Mouse (Mus musculus): ENCODE results near the gene Slamf9. TPM values are rescaled to one million over a fixed set of nuclear protein-coding genes. Genes with fewer than 3 reads are reported as not detected.

The Slamf9 gene
- polyA plus RNA-seq, 1 experiment from 2014 or later = 5.3 TPM

GRCm38 (mm10) chr1:172507001-172507400 lies 31.8 kb downstream of the Slamf9 start:
- Histone ChIP-seq H3K4me2 (replicated peaks; ENCODE audit: low read depth, low read length) (no peak overlapping the region), H3K9ac (replicated peaks; ENCODE audit: low read depth) (no peak overlapping the region), H3K36me3 (ENCODE audit: insufficient read depth, low read length) (peaks cover 32% of the 10 kb centered on the region), H3K4me3 (ENCODE audit: low read depth, low read length) (no peak overlapping the region), H3K9me3 (ENCODE audit: low read length) (no peaks in the 10 kb centered on the region), H3K27ac (ENCODE audit: low read length) (no peak overlapping the region), H3K27me3 (replicated peaks; ENCODE audit: insufficient read depth, low read length) (no peaks in the 10 kb centered on the region), H3K4me1 (ENCODE audit: insufficient read depth, low read depth, low read length) (peaks cover 30% of the 10 kb centered on the region)
- no peak for TF ChIP-seq CTCF (IDR thresholded peaks at IDR 0.05)
- no peak for TF ChIP-seq EP300 (IDR thresholded peaks at IDR 0.05)
- DNase-seq (ENCODE audit: low spot score) (peak; percentile 81), ATAC-seq (peak; percentile 5; the same call in 1 of the 2 replicates)
- WGBS = 29% methylated on average over 5 of the region's 5 CpGs

- DNase-seq (ENCODE audit: low spot score) = no peak
- Histone ChIP-seq H3K4me1 (ENCODE audit: insufficient read depth, low read depth, low read length) (peaks cover 24% of the 10 kb centered on the region), H3K9ac (replicated peaks; ENCODE audit: low read depth) (no peak overlapping the region), H3K27me3 (replicated peaks; ENCODE audit: insufficient read depth, low read length) (no peaks in the 10 kb centered on the region), H3K27ac (ENCODE audit: low read length) (peak overlapping the region; percentile 32), H3K36me3 (ENCODE audit: insufficient read depth, low read length) (peaks cover 32% of the 10 kb centered on the region), H3K9me3 (ENCODE audit: low read length) (no peaks in the 10 kb centered on the region), H3K4me3 (ENCODE audit: low read depth, low read length) (no peak overlapping the region), H3K4me2 (replicated peaks; ENCODE audit: low read depth, low read length) (no peak overlapping the region)
- ATAC-seq = no peak
- WGBS = 85% methylated on average over 3 of the region's 3 CpGs
- no peak for TF ChIP-seq EP300 (IDR thresholded peaks at IDR 0.05)
- TF ChIP-seq CTCF (IDR thresholded peaks at IDR 0.05) = no peak
Measured at GRCm38 (mm10) chr1:172507701-172508100, 32.5 kb downstream of the Slamf9 start.

DNA sequence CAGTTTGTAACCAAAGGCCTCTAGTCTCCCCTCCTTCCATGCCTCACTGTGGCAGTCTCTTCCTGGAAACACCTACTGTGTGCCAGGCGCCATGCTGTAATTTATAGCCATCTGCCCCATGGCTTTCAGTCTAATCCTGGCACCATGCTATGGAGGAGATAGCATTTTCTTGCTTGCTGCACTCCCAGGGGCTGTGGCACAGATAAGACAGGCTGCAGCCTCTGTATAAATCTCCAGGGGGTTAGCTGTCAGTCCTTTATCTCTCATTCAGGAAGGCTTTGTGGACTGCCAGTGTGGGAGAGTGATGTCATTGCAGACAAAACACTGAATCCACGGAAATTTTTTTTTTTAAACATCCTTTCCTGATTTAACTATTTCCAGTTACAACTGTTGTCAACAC lies 33.0 kb downstream of the Slamf9 start:
- H3K4me3 ChIP-seq (ENCODE audit: low read depth, low read length) = no peak overlapping the region
- TF ChIP-seq CTCF (IDR thresholded peaks at IDR 0.05) (no peak), EP300 (IDR thresholded peaks at IDR 0.05) (no peak)
- peaks cover 25% of the 10 kb centered on the region for H3K4me1 ChIP-seq (ENCODE audit: insufficient read depth, low read depth, low read length)
- H3K4me2 ChIP-seq (replicated peaks; ENCODE audit: low read depth, low read length) = no peak overlapping the region
- H3K9me3 ChIP-seq (ENCODE audit: low read length) = no peaks in the 10 kb centered on the region
- no peak overlapping the region for H3K9ac ChIP-seq (replicated peaks; ENCODE audit: low read depth)
- H3K36me3 ChIP-seq (ENCODE audit: insufficient read depth, low read length) = peaks cover 32% of the 10 kb centered on the region
- H3K27ac ChIP-seq (ENCODE audit: low read length) = peak overlapping the region; percentile 32; the same call in 1 of the 2 replicates
- WGBS = 50% methylated on average over 2 of the region's 2 CpGs
- no peak for DNase-seq (ENCODE audit: low spot score)
- ATAC-seq = no peak
- no peaks in the 10 kb centered on the region for H3K27me3 ChIP-seq (replicated peaks; ENCODE audit: insufficient read depth, low read length)

- Histone ChIP-seq H3K9me3 (ENCODE audit: low read length) (no peaks in the 10 kb centered on the region), H3K4me2 (replicated peaks; ENCODE audit: low read depth, low read length) (no peak overlapping the region), H3K27me3 (replicated peaks; ENCODE audit: insufficient read depth, low read length) (no peaks in the 10 kb centered on the region), H3K9ac (replicated peaks; ENCODE audit: low read depth) (no peak overlapping the region), H3K27ac (ENCODE audit: low read length) (peak overlapping the region; percentile 72; the same call in 1 of the 2 replicates), H3K36me3 (ENCODE audit: insufficient read depth, low read length) (peaks cover 32% of the 10 kb centered on the region), H3K4me3 (ENCODE audit: low read depth, low read length) (no peak overlapping the region), H3K4me1 (ENCODE audit: insufficient read depth, low read depth, low read length) (peaks cover 30% of the 10 kb centered on the region)
- TF ChIP-seq EP300 (IDR thresholded peaks at IDR 0.05) (no peak), CTCF (IDR thresholded peaks at IDR 0.05) (no peak)
- no peak for ATAC-seq
- WGBS = 57% methylated on average over 5 of the region's 5 CpGs
- DNase-seq (ENCODE audit: low spot score) = no peak
Measured at GRCm38 (mm10) chr1:172509235-172509634, 34.1 kb downstream of the Slamf9 start.

DNA sequence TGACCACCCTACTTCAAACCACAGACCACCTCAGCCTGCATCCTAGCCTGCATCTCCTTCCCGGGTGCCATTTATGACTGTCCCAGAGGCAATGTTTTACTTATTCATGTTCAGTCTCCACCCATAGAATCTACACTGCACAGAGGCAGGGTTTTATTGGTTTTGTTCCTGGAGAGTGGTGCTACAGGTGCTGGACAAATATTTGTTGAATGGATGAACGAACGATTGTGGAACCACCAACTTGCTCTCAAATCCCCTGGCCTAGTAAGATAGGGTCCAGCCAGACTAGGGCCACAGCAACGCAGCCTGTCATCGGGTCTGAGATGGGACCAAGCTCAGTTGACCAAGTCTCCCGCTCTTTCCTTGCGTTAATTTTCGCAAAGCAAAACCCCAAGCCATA lies 34.8 kb downstream of the Slamf9 start:
- H3K36me3 ChIP-seq (ENCODE audit: insufficient read depth, low read length) = peaks cover 29% of the 10 kb centered on the region
- TF ChIP-seq CTCF (IDR thresholded peaks at IDR 0.05) = no peak
- peak; percentile 44; the same call in 1 of the 2 replicates for TF ChIP-seq EP300 (IDR thresholded peaks at IDR 0.05)
- no peak overlapping the region for H3K9ac ChIP-seq (replicated peaks; ENCODE audit: low read depth)
- H3K9me3 ChIP-seq (ENCODE audit: low read length) = no peaks in the 10 kb centered on the region
- no peaks in the 10 kb centered on the region for H3K27me3 ChIP-seq (replicated peaks; ENCODE audit: insufficient read depth, low read length)
- peak; percentile 80 for DNase-seq (ENCODE audit: low spot score)
- WGBS = 51% methylated on average over 8 of the region's 8 CpGs
- H3K4me2 ChIP-seq (replicated peaks; ENCODE audit: low read depth, low read length) = peak overlapping the region; percentile 25; the same call in 1 of the 2 replicates
- H3K4me3 ChIP-seq (ENCODE audit: low read depth, low read length) = no peak overlapping the region
- H3K27ac ChIP-seq (ENCODE audit: low read length) = peak overlapping the region; percentile 72
- peak; percentile 39 for ATAC-seq
- peaks cover 30% of the 10 kb centered on the region for H3K4me1 ChIP-seq (ENCODE audit: insufficient read depth, low read depth, low read length)

GRCm38 (mm10) chr1:172510421-172510972 lies 35.3 kb downstream of the Slamf9 start:
- DNase-seq (ENCODE audit: low spot score) (peak; percentile 77), ATAC-seq (peak; percentile 58)
- Histone ChIP-seq H3K4me3 (ENCODE audit: low read depth, low read length) (no peak overlapping the region), H3K9me3 (ENCODE audit: low read length) (no peaks in the 10 kb centered on the region), H3K9ac (replicated peaks; ENCODE audit: low read depth) (no peak overlapping the region), H3K36me3 (ENCODE audit: insufficient read depth, low read length) (peaks cover 24% of the 10 kb centered on the region), H3K27me3 (replicated peaks; ENCODE audit: insufficient read depth, low read length) (no peaks in the 10 kb centered on the region), H3K27ac (ENCODE audit: low read length) (peak overlapping the region; percentile 72), H3K4me1 (ENCODE audit: insufficient read depth, low read depth, low read length) (peaks cover 26% of the 10 kb centered on the region), H3K4me2 (replicated peaks; ENCODE audit: low read depth, low read length) (peak overlapping the region; percentile 25; the same call in 1 of the 2 replicates)
- TF ChIP-seq CTCF (IDR thresholded peaks at IDR 0.05) = peak; percentile 14; the same call in 1 of the 2 replicates
- TF ChIP-seq EP300 (IDR thresholded peaks at IDR 0.05) = no peak
- 27% methylated on average over 13 of the region's 13 CpGs for WGBS

Data from lung, postnatal 0 days (tissue).